Mouse (Mus musculus) brain, embryonic 14.5 days (tissue): ENCODE results near the gene Entpd2. TPM values are rescaled to one million over a fixed set of nuclear protein-coding genes. Genes with fewer than 3 reads are reported as not detected.

Experiments used
- DNase-seq: peaks from one replicate; pipeline ENCODE4 v3.0.0-alpha.2; 2011; ENCODE audit warnings: low read depth
- CTCF ChIP-seq: fragments of 200-500 bp; IDR thresholded peaks from 2 replicates; pipeline ENCODE4 v1.5.1; 2012; ENCODE audit warnings: inconsistent platforms, mild to moderate bottlenecking, moderate library complexity, borderline replicate concordance; ENCODE audit not compliant: insufficient read depth, insufficient read length; ENCODE audit errors: extremely low read depth
- POLR2A ChIP-seq: fragments of 200-500 bp; IDR thresholded peaks from 2 replicates; pipeline ENCODE4 v1.6.1; 2012; ENCODE audit warnings: mild to moderate bottlenecking, inconsistent platforms, borderline replicate concordance; ENCODE audit not compliant: poor library complexity, insufficient read depth, insufficient read length, severe bottlenecking; ENCODE audit errors: extremely low read depth
- polyA plus RNA-seq: library from polyadenylated mRNA; depleted of rRNA; stranded (reverse); fragments of >200 nt; gene quantifications from 2 replicates; pipeline ENCODE4 v1.2.3, GENCODE M21; 2012; rRNA removed

The Entpd2 gene
- polyA plus RNA-seq, 1 experiment = 2.3 TPM

GRCm38 (mm10) chr2:25432326-25433098, 36.8 kb downstream of the Entpd2 start:
- TF ChIP-seq CTCF (no peak), POLR2A (no peak)
- no peak for DNase-seq

GRCm38 (mm10) chr2:25433101-25433500, 37.4 kb downstream of the Entpd2 start:
- no peak for DNase-seq
- no peak for TF ChIP-seq CTCF
- no peak for TF ChIP-seq POLR2A

DNA sequence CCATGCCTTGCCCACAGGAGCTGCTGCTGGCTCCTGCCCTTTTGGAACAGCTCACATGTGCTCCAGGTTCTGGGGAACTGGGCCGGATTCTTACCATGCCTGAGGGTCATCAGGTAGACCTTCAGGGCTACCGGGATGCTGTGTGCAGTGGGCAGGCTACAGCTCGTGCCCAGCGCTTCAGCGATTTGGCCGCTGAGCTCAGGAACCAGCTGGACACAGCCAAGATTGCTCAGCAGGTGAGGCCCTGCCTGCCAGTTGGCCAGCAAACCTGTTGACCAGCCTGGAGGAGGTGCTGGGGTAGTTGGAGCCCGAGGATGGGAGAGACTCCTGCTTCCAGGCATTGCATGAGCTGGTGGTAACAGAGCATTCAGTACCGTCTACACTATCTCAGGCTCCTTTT, 38.6 kb downstream of the Entpd2 start:
- DNase-seq = no peak
- TF ChIP-seq POLR2A (no peak), CTCF (no peak)

GRCm38 (mm10) chr2:25436286-25436820, 40.7 kb downstream of the Entpd2 start:
- TF ChIP-seq POLR2A = no peak
- no peak for TF ChIP-seq CTCF
- DNase-seq = no peak

- no peak for DNase-seq
- TF ChIP-seq CTCF (no peak), POLR2A (no peak)
Measured at GRCm38 (mm10) chr2:25441067-25441466, 45.4 kb downstream of the Entpd2 start.

- DNase-seq = no peak
- TF ChIP-seq POLR2A = no peak
- TF ChIP-seq CTCF = no peak
Measured at GRCm38 (mm10) chr2:25442682-25443081, 47.0 kb downstream of the Entpd2 start.

Other genes starting within 250 kb of the Entpd2 start
- gene Nrarp, start 215.1 kb upstream of the Entpd2 start, polyA plus RNA-seq = 50.0 and 58.5 TPM in 2 replicates
- gene Tor4a, start 199.0 kb upstream of the Entpd2 start, polyA plus RNA-seq = 1.9 and 2.0 TPM in 2 replicates
- gene Nelfb, start 184.4 kb upstream of the Entpd2 start, polyA plus RNA-seq = 78.9 and 91.3 TPM in 2 replicates
- gene Stpg3, start 181.2 kb upstream of the Entpd2 start, polyA plus RNA-seq = not detected in 2 replicates
- 0.10 and 0.14 TPM in 2 replicates for gene Fam166a, start 177.1 kb upstream of the Entpd2 start, polyA plus RNA-seq
- 449 and 524 TPM in 2 replicates for gene Tubb4b, start 171.2 kb upstream of the Entpd2 start, polyA plus RNA-seq
- gene Slc34a3, start 161.5 kb upstream of the Entpd2 start, polyA plus RNA-seq = not detected in 2 replicates
- not detected in 2 replicates for gene Rnf224, start 159.1 kb upstream of the Entpd2 start, polyA plus RNA-seq
- 127 and 148 TPM in 2 replicates for gene Rnf208, start 153.6 kb upstream of the Entpd2 start, polyA plus RNA-seq
- gene Cysrt1, start 153.4 kb upstream of the Entpd2 start, polyA plus RNA-seq = 0.10 and 0.67 TPM in 2 replicates
- gene AL732309.1, start 149.0 kb upstream of the Entpd2 start, polyA plus RNA-seq = 19.1 and 22.6 TPM in 2 replicates
- gene Tmem203, start 140.4 kb upstream of the Entpd2 start, polyA plus RNA-seq = 26.4 and 32.2 TPM in 2 replicates
- 7.7 and 13.0 TPM in 2 replicates for gene Tprn, start 133.3 kb upstream of the Entpd2 start, polyA plus RNA-seq
- 105 and 160 TPM in 2 replicates for gene Ssna1, start 123.4 kb upstream of the Entpd2 start, polyA plus RNA-seq
- gene Anapc2, start 123.4 kb upstream of the Entpd2 start, polyA plus RNA-seq = 131 and 149 TPM in 2 replicates
- gene Tmem210, start 107.7 kb upstream of the Entpd2 start, polyA plus RNA-seq = not detected in 2 replicates
- 0.07 TPM in 1 of 2 replicates, not detected in the other for gene Lrrc26, start 106.0 kb upstream of the Entpd2 start, polyA plus RNA-seq
- 24.4 and 47.2 TPM in 2 replicates for gene Grin1, start 76.7 kb upstream of the Entpd2 start, polyA plus RNA-seq
- 22.5 and 37.0 TPM in 2 replicates for gene Man1b1, start 63.5 kb upstream of the Entpd2 start, polyA plus RNA-seq
- gene Dpp7, start 39.5 kb upstream of the Entpd2 start, polyA plus RNA-seq = 35.3 and 57.1 TPM in 2 replicates
- 2.4 TPM in 2 replicates for gene Uap1l1, start 30.2 kb upstream of the Entpd2 start, polyA plus RNA-seq
- 20.1 and 48.8 TPM in 2 replicates for gene Sapcd2, start 23.6 kb upstream of the Entpd2 start, polyA plus RNA-seq
- 621 and 644 TPM in 2 replicates for gene Npdc1, start 3.5 kb downstream of the Entpd2 start, polyA plus RNA-seq
- gene Fut7, start 27.4 kb downstream of the Entpd2 start, polyA plus RNA-seq = 0.42 and 0.57 TPM in 2 replicates
- 29.8 and 60.6 TPM in 2 replicates for gene Abca2, start 32.8 kb downstream of the Entpd2 start, polyA plus RNA-seq
- 1.1 and 1.9 TPM in 2 replicates for gene Clic3, start 61.0 kb downstream of the Entpd2 start, polyA plus RNA-seq
- 109 and 142 TPM in 2 replicates for gene Paxx, start 65.2 kb downstream of the Entpd2 start, polyA plus RNA-seq
- 60.4 and 73.5 TPM in 2 replicates for gene Ptgds, start 74.2 kb downstream of the Entpd2 start, polyA plus RNA-seq
- not detected in 2 replicates for gene Lcn12, start 98.0 kb downstream of the Entpd2 start, polyA plus RNA-seq
- 27.8 and 61.1 TPM in 2 replicates for gene Fbxw5, start 104.9 kb downstream of the Entpd2 start, polyA plus RNA-seq
- 1.9 and 3.6 TPM in 2 replicates for gene C8g, start 105.8 kb downstream of the Entpd2 start, polyA plus RNA-seq
- gene Traf2, start 151.1 kb downstream of the Entpd2 start, polyA plus RNA-seq = 12.6 and 13.8 TPM in 2 replicates
- 166 and 189 TPM in 2 replicates for gene Edf1, start 162.0 kb downstream of the Entpd2 start, polyA plus RNA-seq
- gene Mamdc4, start 179.0 kb downstream of the Entpd2 start, polyA plus RNA-seq = 5.0 and 8.2 TPM in 2 replicates
- gene Phpt1, start 179.3 kb downstream of the Entpd2 start, polyA plus RNA-seq = 138 and 169 TPM in 2 replicates
- gene Ajm1, start 185.9 kb downstream of the Entpd2 start, polyA plus RNA-seq = 24.5 and 30.3 TPM in 2 replicates
- gene Rabl6, start 212.6 kb downstream of the Entpd2 start, polyA plus RNA-seq = 86.1 and 87.9 TPM in 2 replicates
- 0.03 and 0.07 TPM in 2 replicates for gene Ccdc183, start 221.8 kb downstream of the Entpd2 start, polyA plus RNA-seq
- gene Tmem141, start 226.1 kb downstream of the Entpd2 start, polyA plus RNA-seq = 31.7 and 34.8 TPM in 2 replicates
- gene Fcna, start 232.2 kb downstream of the Entpd2 start, polyA plus RNA-seq = 0.92 and 0.97 TPM in 2 replicates